In genomic region chr17:83973461-83974350, GRCm38 (mm10) we compare ENCODE assay signal across 7 mouse cellular contexts.
DNase-seq lines count a peak whose midpoint lies in the region; ATAC-seq and TF ChIP-seq lines count a peak whose summit lies in the region.

No protein-coding gene starts in this region.

- H3K4me1 ChIP-seq in midbrain, embryonic 14.5 days (ENCODE audit: control insufficient read depth, insufficient read depth, low read length) = no peaks in the 10 kb centered on the region; the same call in 1 of the 2 replicates
- H3K4me1 ChIP-seq in midbrain, embryonic 16.5 days (ENCODE audit: control insufficient read depth, insufficient read depth, low read length) = no peaks in the 10 kb centered on the region

- H3K27me3 ChIP-seq in midbrain, embryonic 14.5 days (ENCODE audit: control insufficient read depth, insufficient read depth, low read length) = no peaks in the 10 kb centered on the region
- H3K27me3 ChIP-seq in midbrain, embryonic 16.5 days (ENCODE audit: control insufficient read depth, insufficient read depth, low read depth, low read length) = no peaks in the 10 kb centered on the region

- WGBS in midbrain, embryonic 14.5 days = 56% methylated on average over 18 of the region's 18 CpGs
- 54% methylated on average over 18 of the region's 18 CpGs for WGBS in midbrain, embryonic 16.5 days

- TF ChIP-seq CTCF in left cerebral cortex, adult 2 months (IDR thresholded peaks at IDR 0.05) = peak; percentile 65

- no peak overlapping the region for H3K9ac ChIP-seq in midbrain, embryonic 14.5 days (replicated peaks; ENCODE audit: low read length)
- no peak overlapping the region for H3K9ac ChIP-seq in midbrain, embryonic 16.5 days (ENCODE audit: low read depth, low read length)

- peak; percentile 41 for DNase-seq in midbrain, embryonic 14.5 days
- peak; percentile 60 for DNase-seq in ZHBTc4 (ENCODE audit: low read depth, low spot score)
- peak; percentile 80 for DNase-seq in forelimb bud, embryonic 11.5 days (ENCODE audit: low read depth, low spot score)
- peak in 1 of 2 experiments; percentile 43 for DNase-seq in left cerebral cortex, adult 2 months (ENCODE audit: extremely low spot score in 1 of 2, low spot score in 2 of 2)
- no peak for DNase-seq in gastrocnemius, postnatal 25 days

- no peak overlapping the region for H3K4me2 ChIP-seq in midbrain, embryonic 14.5 days (ENCODE audit: low read length)
- H3K4me2 ChIP-seq in midbrain, embryonic 16.5 days (ENCODE audit: low read length) = no peak overlapping the region

- no peak overlapping the region for H3K4me3 ChIP-seq in midbrain, embryonic 14.5 days (replicated peaks; ENCODE audit: low read depth, low read length)
- H3K4me3 ChIP-seq in midbrain, embryonic 16.5 days (ENCODE audit: low read depth, low read length) = no peak overlapping the region
- no peak overlapping the region for H3K4me3 ChIP-seq in left cerebral cortex, adult 2 months

- H3K9me3 ChIP-seq in midbrain, embryonic 14.5 days (ENCODE audit: control insufficient read depth, low read length) = no peaks in the 10 kb centered on the region
- H3K9me3 ChIP-seq in midbrain, embryonic 16.5 days (replicated peaks; ENCODE audit: control insufficient read depth, low read length, poor library complexity, severe bottlenecking) = no peaks in the 10 kb centered on the region

- no peak overlapping the region for H3K27ac ChIP-seq in midbrain, embryonic 14.5 days (replicated peaks; ENCODE audit: low read depth, low read length)
- H3K27ac ChIP-seq in midbrain, embryonic 16.5 days (ENCODE audit: low read length) = no peak overlapping the region
- no peak overlapping the region for H3K27ac ChIP-seq in left cerebral cortex, adult 2 months

- intact Hi-C loops in left cerebral cortex, adult 2 months (cut with DNase I) = loop anchor here (2.0 to 5.0 kb wide), 3 partner anchors 71 to 414 kb away; no protein-coding TSS in a partner anchor

- no peaks in the 10 kb centered on the region for H3K36me3 ChIP-seq in midbrain, embryonic 14.5 days (ENCODE audit: control insufficient read depth, insufficient read depth, low read length)
- H3K36me3 ChIP-seq in midbrain, embryonic 16.5 days (ENCODE audit: control insufficient read depth, insufficient read depth, low read length) = no peaks in the 10 kb centered on the region

- no peak for ATAC-seq in midbrain, embryonic 14.5 days (ENCODE audit: low FRiP score, low TSS enrichment)
- no peak for ATAC-seq in midbrain, embryonic 16.5 days
- peak; percentile 64 for ATAC-seq in megakaryocyte-erythroid progenitor cell, adult 5-6 weeks (replicated peaks; ENCODE audit: low FRiP score, low TSS enrichment, poor library complexity, severe bottlenecking)
